Mouse (Mus musculus) ES-E14 (cell line): ENCODE measurements around the gene Rab4b.

ENCODE experiments used
- HCFC1 ChIP-seq: IDR thresholded peaks from 2 replicates; pipeline ENCODE4 v1.6.1; 2012; ENCODE audit warnings: low read length, inconsistent platforms, borderline replicate concordance; ENCODE audit not compliant: insufficient read depth
- ZNF384 ChIP-seq: IDR thresholded peaks from 2 replicates; pipeline ENCODE4 v1.6.1; 2012; ENCODE audit warnings: low read depth, low read length, inconsistent platforms

DNA sequence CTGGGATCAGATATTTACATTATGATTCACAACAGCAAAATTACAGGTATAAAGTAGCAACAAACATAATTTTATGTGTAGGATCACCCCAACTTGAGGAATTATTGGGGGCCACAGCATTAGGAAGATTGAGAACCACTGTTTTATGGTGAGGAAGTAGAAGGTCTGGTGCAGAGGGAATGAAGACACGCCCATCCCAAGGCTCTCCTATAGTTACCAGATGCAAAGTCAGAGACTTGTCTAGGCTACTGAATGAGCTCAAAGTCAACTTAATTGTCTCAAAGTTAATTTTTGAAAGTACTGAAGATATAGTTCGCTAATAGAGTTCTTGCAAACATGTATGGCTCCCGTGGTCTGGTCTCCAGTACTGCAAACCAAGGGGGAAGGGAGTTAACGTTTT is 44.9 kb downstream of the Rab4b start:
- TF ChIP-seq ZNF384: no peak
- TF ChIP-seq HCFC1: no peak
